Mouse (Mus musculus) olfactory bulb, adult 2 months (tissue): Measurements from ENCODE around the gene Atp5d. TPM values are rescaled to one million over a fixed set of nuclear protein-coding genes. Genes with fewer than 3 reads are reported as not detected.

Source experiments
- H3K27ac ChIP-seq: fragments of 200-500 bp; 2 replicates; pipeline ENCODE4 v1.5.1; 2012; ENCODE audit warnings: low read depth, low read length; ENCODE audit not compliant: insufficient read depth
- H3K4me1 ChIP-seq: fragments of 200-500 bp; 2 replicates; pipeline ENCODE4 v1.6.1; 2012; ENCODE audit warnings: low read length; ENCODE audit not compliant: control insufficient read depth, insufficient read depth
- H3K4me3 ChIP-seq: fragments of 200-500 bp; 2 replicates; pipeline ENCODE4 v1.5.1; 2012; ENCODE audit warnings: mild to moderate bottlenecking, low read depth, low read length, moderate library complexity; ENCODE audit not compliant: insufficient read depth
- CTCF ChIP-seq: fragments of 200-500 bp; IDR thresholded peaks from 2 replicates; pipeline ENCODE4 v1.5.1; 2012; ENCODE audit warnings: low read depth, mild to moderate bottlenecking, low read length, moderate library complexity; ENCODE audit not compliant: insufficient read depth
- POLR2A ChIP-seq: fragments of 200-500 bp; IDR thresholded peaks from 2 replicates; pipeline ENCODE4 v1.6.1; 2012; ENCODE audit warnings: mild to moderate bottlenecking, low read depth, low read length, moderate library complexity; ENCODE audit not compliant: insufficient read depth
- WGBS: fragments of 180-500 bp; shearing (Covaris S2); methylation state at CpG from one replicate; pipeline ENCODE4 v1.1.7; 2018; 5-methylcytosine and 5-hydroxymethylcytosine counted together
- polyA plus RNA-seq: library from polyadenylated mRNA; stranded (reverse); fragments of >200 nt; gene quantifications from 2 replicates; pipeline ENCODE4 v1.2.4, GENCODE M21; 2012; ENCODE audit warnings: low replicate concordance; ENCODE audit not compliant: missing spikeins, insufficient read depth, insufficient read length

The Atp5d gene
- polyA plus RNA-seq, 1 experiment: not detected

DNA sequence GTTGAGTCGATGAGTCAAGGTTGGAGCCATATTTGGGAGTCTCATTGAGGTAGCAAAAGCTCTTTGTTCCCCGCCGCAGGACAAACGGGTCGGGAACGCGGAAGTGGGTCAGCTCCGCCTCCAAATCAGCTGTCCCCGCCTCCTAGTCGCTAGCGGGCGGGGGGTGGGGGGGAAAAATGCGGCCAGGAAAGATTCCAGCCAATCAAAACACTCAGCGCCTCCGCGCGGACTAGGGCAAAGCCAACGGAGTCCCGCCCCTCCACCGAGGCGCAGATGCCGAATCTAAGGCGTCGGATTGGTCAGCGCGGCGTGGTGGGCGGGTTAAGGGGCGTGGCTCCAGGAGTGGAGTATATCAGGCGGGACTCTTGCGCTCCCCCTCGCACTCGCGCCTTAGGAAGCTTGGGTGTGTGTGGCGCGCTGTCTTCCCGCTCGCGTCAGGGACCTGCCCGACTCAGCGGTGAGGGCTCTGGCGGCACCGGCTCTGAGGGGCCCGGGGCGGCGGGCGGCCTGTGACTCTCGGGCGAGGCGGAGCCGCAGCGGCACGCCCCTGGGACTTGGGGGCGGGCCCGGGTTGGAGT is 29.1 kb downstream of the Atp5d start:
- Histone ChIP-seq H3K4me3 (peak overlapping the region; percentile 90), H3K27ac (peak overlapping the region; percentile 94), H3K4me1 (peaks cover 59% of the 10 kb centered on the region)
- no peak for TF ChIP-seq CTCF
- TF ChIP-seq POLR2A: peak; percentile 99
- WGBS: under 1% methylated on average over 55 of the region's 55 CpGs

DNA sequence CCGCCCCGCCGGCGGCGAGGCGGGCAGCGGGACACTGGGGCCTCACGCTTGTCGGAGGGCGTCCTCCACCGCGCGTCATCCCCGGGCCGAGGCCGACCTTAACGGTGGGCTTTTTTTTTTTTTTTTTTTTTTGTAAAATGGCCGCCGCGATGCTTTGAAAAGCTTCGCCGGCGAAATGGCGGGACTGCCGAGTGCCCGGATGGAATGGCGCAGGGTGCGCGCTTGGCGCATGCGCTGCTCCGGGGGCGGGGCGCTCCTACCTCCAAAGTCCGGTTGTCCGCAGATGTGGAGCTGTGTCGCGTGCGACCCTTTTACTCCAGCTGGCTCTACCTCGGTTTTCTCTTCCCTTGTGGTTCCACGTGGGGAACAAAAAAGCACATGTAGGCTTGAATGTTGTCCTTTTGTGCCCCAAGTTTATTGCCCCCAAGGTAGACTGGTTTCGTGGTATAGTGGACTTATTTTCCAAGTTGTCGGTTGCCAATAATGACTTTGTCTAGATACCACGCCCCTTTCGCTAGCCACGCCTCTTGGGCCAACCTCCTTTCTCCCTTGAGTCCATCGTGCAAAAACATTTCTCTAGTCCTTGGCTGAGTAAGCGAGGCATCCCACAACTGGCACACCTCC is 29.7 kb downstream of the Atp5d start:
- peaks cover 55% of the 10 kb centered on the region for H3K4me1 ChIP-seq
- peak overlapping the region; percentile 94 for H3K27ac ChIP-seq
- under 1% methylated on average over 48 of the region's 48 CpGs for WGBS
- H3K4me3 ChIP-seq: peak overlapping the region; percentile 90
- TF ChIP-seq CTCF (no peak), POLR2A (no peak; the same call in 1 of the 2 replicates)

DNA sequence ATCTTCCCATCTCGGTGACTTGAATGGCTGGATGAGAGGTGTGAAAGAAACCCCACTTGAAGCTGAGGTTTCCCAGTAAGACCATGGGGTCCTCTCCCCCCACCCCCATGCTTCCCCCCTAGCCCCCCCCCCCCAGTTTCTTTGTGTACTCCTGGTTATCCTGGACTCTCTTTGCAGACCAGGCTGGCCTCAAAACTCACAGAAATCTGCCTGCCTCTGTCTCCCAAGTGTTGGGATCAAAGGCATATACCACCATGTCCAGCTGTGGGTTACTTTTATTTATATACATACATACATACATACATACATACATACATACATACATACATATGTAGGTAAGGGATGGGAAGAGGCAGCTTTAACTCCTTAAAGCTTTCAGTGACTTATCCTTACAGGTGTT is 30.6 kb downstream of the Atp5d start:
- WGBS: 38% methylated on average over 1 of the region's 1 CpGs
- TF ChIP-seq POLR2A (no peak), CTCF (no peak)
- no peak overlapping the region for H3K4me3 ChIP-seq
- H3K4me1 ChIP-seq: peaks cover 47% of the 10 kb centered on the region
- H3K27ac ChIP-seq: no peak overlapping the region

DNA sequence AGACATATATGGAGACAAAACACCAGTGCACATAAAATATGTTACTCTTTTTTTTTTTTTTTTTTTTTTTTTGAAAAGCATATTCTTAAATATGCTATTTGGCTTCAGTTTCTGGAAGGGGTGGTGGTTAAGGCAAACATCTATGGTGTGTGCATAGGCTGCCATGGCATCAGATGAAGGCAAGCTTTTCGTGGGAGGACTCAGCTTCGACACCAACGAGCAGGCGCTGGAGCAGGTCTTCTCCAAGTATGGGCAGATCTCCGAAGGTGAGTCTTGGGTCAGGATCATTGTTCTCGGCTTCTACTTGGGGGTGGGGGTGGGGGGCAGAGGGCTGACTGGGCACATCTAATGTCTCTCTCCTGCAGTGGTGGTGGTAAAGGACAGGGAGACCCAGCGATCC is 31.2 kb downstream of the Atp5d start:
- H3K27ac ChIP-seq: no peak overlapping the region
- TF ChIP-seq CTCF (no peak), POLR2A (no peak)
- no peak overlapping the region for H3K4me3 ChIP-seq
- peaks cover 42% of the 10 kb centered on the region for H3K4me1 ChIP-seq
- 87% methylated on average over 7 of the region's 7 CpGs for WGBS

DNA sequence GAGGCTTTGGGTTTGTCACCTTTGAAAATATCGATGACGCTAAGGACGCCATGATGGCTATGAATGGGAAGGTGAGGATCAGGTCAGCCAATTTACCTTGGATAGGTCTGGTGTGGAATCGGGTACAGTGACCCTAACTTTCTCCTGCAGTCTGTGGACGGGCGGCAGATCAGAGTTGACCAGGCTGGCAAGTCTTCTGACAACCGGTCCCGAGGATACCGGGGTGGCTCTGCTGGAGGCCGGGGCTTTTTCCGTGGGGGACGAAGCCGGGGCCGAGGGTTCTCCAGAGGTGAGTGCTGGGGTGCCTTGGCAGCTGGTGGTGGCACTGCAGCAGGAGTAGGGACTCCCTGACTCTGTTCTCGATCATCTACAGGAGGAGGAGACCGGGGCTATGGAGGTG is 31.6 kb downstream of the Atp5d start:
- Histone ChIP-seq H3K4me1 (peaks cover 38% of the 10 kb centered on the region), H3K4me3 (no peak overlapping the region), H3K27ac (no peak overlapping the region)
- WGBS: 91% methylated on average over 16 of the region's 16 CpGs
- no peak for TF ChIP-seq CTCF
- TF ChIP-seq POLR2A: no peak

DNA sequence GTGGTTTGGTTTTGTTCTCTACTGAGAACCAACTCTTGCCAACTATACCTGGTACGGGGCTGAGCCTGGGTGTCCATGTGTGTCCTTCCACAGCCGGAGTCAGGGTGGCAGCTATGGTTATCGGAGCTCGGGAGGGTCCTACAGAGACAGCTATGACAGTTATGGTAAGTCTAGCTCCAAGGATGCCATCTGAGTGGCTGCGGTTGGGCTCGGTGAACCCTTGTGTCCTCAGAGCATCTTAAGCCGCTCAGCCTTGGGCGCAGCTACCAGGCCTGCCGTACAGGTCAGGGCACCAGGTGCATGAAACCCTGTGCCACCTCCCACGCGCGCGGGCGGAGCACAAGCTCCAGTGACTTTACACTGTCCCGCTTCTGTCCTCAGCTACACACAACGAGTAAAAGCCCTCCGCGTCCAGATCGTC is 32.2 kb downstream of the Atp5d start:
- Histone ChIP-seq H3K27ac (no peak overlapping the region), H3K4me1 (peaks cover 33% of the 10 kb centered on the region), H3K4me3 (no peak overlapping the region)
- no peak for TF ChIP-seq POLR2A
- WGBS: 93% methylated on average over 19 of the region's 19 CpGs

DNA sequence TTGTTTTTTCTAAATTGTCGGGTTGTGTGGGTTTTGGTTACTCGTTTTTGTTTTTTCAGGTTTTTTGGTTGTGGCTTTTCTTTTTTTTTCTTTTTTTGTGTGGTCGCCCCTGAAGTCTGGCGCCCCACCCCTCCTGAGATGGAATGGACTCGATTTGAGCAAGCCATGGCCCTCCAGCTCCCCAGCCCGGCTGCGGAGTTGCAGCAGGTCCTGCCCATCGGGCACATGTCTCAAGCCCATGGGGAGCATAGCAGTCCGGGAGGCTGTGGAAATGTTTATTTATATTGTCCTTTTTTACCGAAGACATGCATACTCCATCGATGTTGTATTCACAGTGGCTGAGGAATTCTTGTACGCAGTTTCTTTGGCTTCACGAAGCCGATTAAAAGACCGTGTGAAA is 32.8 kb downstream of the Atp5d start:
- WGBS: 87% methylated on average over 15 of the region's 15 CpGs
- no peak overlapping the region for H3K4me3 ChIP-seq
- no peak for TF ChIP-seq CTCF
- no peak for TF ChIP-seq POLR2A
- no peak overlapping the region for H3K27ac ChIP-seq
- H3K4me1 ChIP-seq: peaks cover 29% of the 10 kb centered on the region

DNA sequence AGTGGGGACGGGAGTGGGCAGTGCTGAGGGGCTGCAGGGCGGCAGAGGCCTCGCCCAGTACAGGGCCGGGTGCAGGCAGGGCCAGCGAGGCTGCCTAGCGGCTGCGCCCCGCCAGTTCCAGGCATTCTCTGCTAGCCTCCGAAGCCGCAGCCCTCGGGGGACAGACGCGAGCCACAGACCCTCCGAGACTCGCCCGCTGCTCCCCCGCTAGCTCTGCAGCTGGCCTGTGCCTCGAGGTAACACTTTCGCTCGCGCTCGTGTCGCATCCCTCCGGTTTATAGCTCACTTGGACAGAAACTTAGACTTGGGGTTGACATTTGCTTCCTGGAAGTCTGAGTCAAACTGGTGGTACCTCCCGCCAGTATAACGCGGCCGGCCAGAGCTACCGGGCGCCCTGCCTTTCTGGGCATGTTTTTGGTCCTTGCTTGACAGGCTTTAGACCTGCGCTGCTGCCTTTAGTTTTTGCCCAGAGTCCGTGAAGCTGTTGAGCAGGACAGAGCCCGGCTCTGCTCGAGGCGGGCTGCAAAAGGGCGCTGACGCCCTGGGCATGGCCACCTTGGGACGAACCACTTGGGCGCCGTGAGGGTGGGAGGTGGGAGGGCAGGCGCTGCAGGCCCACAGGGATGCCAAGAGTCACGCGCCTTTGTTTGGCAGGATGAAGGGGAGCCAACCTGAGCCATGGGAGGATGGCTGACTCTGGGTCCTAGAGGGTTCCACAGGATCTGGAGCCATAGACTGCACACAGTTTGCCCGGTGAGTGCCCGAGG is 33.5 kb downstream of the Atp5d start:
- 0 out of 2 replicates have a peak overlapping the region, but pooled peaks have one; percentile 55 for H3K4me3 ChIP-seq
- peaks cover 29% of the 10 kb centered on the region for H3K4me1 ChIP-seq
- WGBS: 72% methylated on average over 45 of the region's 45 CpGs
- no peak overlapping the region for H3K27ac ChIP-seq
- no peak for TF ChIP-seq POLR2A
- no peak for TF ChIP-seq CTCF
